Mouse (Mus musculus): ENCODE data around the gene Ldb3.

DNA sequence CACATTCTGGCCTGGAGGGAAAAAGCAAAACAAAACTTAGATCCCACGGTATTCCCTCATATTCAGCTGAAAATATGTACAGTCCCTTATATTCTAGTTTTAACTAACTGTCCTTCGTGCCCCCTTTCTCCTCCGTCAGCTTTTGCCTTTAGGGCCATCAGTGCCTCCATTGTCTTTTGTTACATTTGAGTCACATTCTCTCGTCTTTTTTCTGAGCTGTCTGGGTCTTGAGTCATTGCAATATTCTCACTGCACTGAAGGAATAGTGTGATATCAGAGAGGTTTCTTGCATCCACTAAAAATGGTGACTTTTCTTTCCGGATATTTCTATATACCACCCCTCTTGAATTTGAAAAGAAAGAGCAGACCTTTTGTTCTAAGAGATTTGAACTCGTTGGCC lies 84.7 kb downstream of the Ldb3 start:
- TF ChIP-seq TAL1 (IDR thresholded peaks at IDR 0.05; ENCODE audit: low read length) (no peak), GATA1 (IDR thresholded peaks at IDR 0.05; ENCODE audit: low read length) (no peak)

All from erythroblast, embryonic 14.5 days (primary cell).